Mouse (Mus musculus) thymus, adult 2 months (tissue): ENCODE measurements around the gene Zfp385a.

Experiments
- CTCF ChIP-seq: fragments of 200-500 bp; IDR thresholded peaks from 2 replicates; pipeline ENCODE4 v1.5.1; 2012; ENCODE audit warnings: mild to moderate bottlenecking, control low read depth, low read length, moderate library complexity, borderline replicate concordance; ENCODE audit not compliant: control insufficient read depth, poor library complexity, insufficient read depth; ENCODE audit errors: extremely low read depth
- POLR2A ChIP-seq: fragments of 200-500 bp; IDR thresholded peaks from 2 replicates; pipeline ENCODE4 v1.6.1; 2012; ENCODE audit warnings: mild to moderate bottlenecking, low read length, control low read depth, moderate library complexity; ENCODE audit not compliant: control insufficient read depth, poor library complexity, insufficient read depth; ENCODE audit errors: extremely low read depth

DNA sequence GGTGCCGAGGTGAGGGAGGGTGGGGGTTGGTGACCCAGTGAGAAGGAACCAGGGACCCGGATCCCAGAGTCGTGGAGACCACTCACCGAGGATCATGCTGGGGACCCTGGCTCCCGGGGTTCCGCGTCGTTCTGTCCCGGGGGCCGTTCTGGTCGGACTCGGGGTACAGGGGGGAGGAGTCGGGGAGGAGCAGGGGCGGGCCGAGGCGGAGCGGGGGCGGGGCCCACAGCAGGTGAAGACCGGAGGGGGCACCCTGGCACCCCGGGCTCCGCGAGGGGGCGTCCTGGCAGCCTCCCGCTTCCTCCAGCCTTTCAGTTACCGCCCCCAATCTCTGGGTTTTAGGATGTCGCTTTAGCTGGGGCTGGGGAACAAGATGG lies at the start of gene Zfp385a:
- 0 out of 2 replicates have a peak, but pooled peaks have one; percentile 38 for TF ChIP-seq CTCF
- TF ChIP-seq POLR2A = no peak
